Mouse (Mus musculus) erythroblast, embryonic 14.5 days (primary cell): Measurements from ENCODE around the gene Large1.

ENCODE experiments used
- GATA1 ChIP-seq: IDR thresholded peaks from 2 replicates; pipeline ENCODE4 v1.6.1; 2012; ENCODE audit warnings: low read length, inconsistent platforms, mixed read lengths
- TAL1 ChIP-seq: IDR thresholded peaks from 3 replicates; pipeline ENCODE4 v1.6.1; 2012; ENCODE audit warnings: low read length, inconsistent platforms, mixed read lengths

DNA sequence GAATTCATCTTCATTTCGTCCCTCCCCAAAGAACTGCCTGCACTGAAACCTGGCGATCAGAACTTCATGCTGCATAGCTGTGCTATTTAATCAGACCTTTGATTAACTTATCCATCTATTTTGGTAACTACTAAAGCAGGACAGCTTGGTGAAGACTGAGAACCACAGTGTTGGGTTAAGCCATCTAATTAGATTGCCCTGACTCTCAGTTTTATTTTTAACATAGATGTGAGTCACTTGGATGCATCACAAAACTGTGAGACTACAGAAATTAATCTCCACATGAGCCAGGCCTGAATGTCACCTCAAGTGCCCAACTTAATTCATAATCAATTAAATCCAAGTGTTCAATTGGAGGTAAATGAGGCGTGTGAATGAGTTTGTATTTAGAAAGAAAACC is 299.5 kb downstream of the Large1 start:
- no peak for TF ChIP-seq TAL1
- TF ChIP-seq GATA1 = no peak
